Mouse (Mus musculus) embryo, embryonic 11.5 days (tissue): Measurements from ENCODE around the gene Lrba.

Experiments
- DNase-seq: peaks from one replicate; pipeline ENCODE4 v3.0.0-alpha.2; 2012; ENCODE audit warnings: low read depth, low spot score

Gene Lrba

GRCm38 (mm10) chr3:86756548-86756947, 532.1 kb downstream of the Lrba start:
- DNase-seq: no peak

GRCm38 (mm10) chr3:86758727-86759126, 534.2 kb downstream of the Lrba start:
- no peak for DNase-seq

GRCm38 (mm10) chr3:86759383-86759782, 534.9 kb downstream of the Lrba start:
- no peak for DNase-seq

- DNase-seq: no peak
Measured at GRCm38 (mm10) chr3:86759834-86760233, 535.4 kb downstream of the Lrba start.

DNA sequence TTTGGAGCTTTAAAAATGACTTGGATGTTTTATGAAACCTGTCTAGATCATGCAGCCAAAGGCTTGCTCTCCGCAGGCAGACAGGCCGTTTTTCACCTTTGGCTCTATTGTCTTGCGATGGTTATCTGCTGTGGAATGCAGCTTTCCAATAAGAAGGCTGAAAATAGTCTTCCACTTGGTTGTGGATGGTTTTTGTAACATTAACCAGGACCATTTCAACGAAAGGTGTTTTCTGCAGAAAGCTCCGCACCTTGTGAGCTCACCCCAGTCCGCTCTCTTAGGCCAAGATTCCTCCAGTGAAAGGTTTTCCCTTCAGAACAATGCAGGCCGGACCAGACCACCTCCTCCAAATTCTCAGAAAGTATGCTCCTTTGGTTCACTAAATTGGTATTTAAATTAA, 536.0 kb downstream of the Lrba start:
- no peak for DNase-seq

- DNase-seq: peak; percentile 75
Measured at GRCm38 (mm10) chr3:86761095-86762035, 536.9 kb downstream of the Lrba start.

DNA sequence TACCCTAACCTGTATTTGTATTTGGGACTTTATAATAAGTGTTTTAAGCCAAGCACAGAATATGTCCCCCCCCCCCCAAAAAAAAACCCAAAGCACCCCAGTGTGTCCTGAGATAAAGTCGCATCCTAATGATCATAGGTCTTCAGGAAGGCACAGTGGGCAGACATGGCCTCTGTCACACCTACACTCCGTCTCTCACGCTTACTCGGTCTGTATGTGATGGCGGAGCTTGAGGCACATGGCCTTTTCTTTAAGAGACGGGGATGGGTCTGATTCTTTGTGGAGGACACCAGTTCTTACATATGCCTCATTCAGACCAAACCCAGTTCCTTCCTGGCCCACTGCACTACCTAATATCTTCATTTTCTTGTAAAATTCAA, 537.5 kb downstream of the Lrba start:
- DNase-seq: no peak

GRCm38 (mm10) chr3:86762456-86762855, 538.0 kb downstream of the Lrba start:
- DNase-seq: no peak

DNA sequence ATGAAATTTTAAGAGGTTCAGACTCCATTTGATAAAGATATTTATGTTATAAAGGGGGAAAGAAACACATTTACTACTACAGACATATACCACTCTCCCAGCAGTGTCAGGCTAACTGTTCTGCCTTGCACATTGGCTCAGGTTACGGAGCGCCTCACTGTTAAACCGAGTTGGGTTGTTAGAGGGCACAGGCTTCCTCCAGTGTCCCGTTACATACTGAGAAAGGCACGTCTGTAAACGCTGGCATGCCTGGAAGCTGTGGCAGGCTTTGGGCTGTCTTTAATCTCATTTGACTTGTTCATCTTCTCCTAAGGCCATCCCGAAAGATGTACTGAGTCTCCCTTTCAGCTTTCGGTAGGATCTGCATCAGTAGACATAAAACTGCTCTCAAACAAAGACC, 544.1 kb downstream of the Lrba start:
- peak; percentile 34 for DNase-seq

GRCm38 (mm10) chr3:86768969-86769368, 544.5 kb downstream of the Lrba start:
- no peak for DNase-seq

- DNase-seq: no peak
Measured at GRCm38 (mm10) chr3:86774566-86775443, 550.3 kb downstream of the Lrba start.

DNA sequence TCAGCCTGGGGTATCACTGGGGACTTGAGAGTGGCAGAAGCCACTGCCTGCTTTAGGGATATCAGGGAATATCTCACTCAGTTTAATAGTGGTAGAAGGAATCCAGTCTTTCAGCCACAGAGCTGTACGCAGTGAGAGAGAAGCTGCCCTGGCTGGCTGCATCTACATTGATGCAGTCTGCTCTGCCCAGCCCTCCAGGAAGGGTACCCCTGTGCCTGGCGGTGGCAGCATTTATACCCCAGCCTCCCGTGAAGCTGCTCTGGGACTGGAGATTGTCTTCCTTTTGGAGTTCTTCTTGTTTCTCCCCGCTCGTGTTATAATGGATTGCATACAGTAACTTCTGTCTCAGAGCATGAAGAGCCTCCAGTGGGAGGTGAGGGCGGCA, 551.0 kb downstream of the Lrba start:
- no peak for DNase-seq

DNA sequence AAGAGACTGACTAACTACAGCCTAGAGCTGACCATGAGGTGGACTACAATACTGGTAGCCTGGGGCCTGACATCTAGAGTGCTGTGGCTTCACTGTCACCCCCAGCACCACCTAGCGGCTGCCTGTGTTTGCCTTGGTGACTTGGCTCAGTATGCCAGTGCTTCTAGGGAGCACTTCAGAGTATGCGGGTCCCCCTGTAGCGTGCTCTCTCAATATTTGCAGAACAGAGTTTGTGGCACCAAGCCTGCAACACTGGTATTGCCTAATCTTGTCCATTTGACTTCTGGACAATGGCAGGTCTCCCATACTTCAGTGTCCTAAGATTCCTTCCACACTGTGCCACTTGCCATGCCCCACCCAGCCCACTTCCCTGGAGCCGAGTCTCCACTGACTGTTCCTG, 555.2 kb downstream of the Lrba start:
- DNase-seq: no peak

DNA sequence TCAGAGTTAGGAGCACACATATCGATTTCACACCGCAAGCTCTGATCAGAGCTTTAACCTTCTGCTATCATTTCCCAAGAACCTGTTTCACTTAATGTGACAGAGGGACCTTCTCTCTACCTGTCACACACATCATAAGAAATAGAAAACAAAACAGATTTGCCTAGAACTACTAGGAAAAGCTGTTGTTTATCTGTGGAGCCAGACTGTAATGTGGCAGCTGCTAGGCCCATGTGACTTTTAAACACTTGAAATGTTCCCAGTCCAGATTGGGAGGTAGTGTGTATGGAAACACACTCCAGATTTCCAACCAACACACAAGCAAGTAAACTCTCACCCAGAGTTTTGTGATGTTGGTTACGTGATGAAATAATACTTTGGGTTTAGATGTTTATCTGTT, 559.6 kb downstream of the Lrba start:
- no peak for DNase-seq

GRCm38 (mm10) chr3:86784930-86785329, 560.5 kb downstream of the Lrba start:
- DNase-seq: no peak

GRCm38 (mm10) chr3:86786280-86786679, 561.8 kb downstream of the Lrba start:
- DNase-seq: no peak

DNA sequence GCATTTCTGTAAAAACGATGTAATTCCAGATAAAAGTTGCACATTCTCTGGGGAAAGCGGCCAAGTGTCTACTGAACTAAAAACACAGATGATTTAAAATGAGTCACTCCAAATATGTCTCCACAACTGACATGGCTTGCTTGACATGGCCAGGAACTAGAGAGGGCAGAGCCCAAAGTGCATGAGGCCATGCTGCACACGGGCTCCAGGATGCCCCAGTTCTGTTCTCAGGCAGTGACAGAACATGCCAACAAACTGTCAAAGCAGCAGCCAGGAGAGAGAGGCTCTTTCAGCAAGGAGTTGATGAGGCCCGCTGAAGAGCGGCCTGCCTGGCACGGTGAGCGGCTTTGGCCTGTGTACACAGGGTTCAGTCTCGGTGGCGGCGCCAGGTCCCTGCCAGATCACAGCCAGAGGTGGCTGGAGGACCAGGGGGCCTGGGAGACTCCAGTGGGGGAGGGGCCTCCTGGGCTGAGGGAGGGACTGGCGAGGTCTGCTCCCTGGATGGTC, 562.4 kb downstream of the Lrba start:
- DNase-seq: no peak

DNA sequence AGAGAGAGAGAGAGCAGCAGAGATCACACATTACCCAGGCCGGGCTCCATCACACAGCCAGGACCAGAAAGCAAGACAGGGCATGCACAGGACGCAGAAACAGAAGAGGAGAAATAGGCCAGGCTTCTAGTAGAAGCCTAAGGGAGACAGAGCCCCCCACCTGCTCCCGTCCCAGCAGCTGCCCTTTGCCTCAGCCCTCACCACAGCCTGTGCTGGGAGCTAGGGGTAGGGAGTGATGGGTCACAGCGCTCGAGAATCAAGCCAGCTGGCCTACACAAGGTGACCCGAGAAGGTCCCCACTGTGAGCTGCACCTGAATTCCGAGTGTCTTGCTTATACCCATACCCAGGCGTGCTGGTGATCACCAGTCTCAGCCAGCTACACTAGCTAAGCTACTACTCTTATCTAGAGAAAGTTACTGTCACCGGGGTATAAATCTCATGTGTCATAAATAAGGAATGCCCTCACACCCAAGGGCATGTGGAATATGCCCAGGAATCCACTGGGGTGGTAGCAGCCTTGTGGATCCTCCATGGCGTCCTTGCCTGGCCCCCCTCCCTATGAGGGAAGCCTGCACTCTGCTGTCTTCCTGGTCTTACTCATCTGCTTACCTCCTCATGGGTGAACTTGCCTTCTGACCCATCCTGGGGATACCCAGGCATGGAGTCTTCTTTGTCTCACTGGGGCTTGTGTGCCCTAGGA, 563.1 kb downstream of the Lrba start:
- no peak for DNase-seq

GRCm38 (mm10) chr3:86788711-86789110, 564.2 kb downstream of the Lrba start:
- DNase-seq: peak; percentile 69

- no peak for DNase-seq
Measured at GRCm38 (mm10) chr3:86789752-86790151, 565.3 kb downstream of the Lrba start.

DNA sequence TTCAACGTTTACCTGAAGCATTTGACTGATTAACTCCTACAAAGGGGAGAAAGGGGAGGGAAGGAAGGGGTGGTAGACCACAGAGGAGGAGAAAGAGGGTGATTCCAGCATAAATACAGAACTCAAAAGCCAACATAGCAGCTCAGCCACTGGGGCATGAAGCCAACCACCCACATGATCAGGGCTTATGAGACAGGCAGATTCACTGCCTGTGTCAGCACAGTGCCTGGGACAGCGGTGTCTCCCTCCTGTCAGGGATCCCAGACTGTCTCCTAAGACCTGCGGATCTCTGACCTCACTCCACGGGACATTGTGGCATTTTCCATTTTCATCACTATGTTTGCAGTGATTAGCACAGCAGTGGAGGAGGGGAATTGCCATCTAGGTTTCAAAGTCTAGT, 568.8 kb downstream of the Lrba start:
- DNase-seq: no peak

DNA sequence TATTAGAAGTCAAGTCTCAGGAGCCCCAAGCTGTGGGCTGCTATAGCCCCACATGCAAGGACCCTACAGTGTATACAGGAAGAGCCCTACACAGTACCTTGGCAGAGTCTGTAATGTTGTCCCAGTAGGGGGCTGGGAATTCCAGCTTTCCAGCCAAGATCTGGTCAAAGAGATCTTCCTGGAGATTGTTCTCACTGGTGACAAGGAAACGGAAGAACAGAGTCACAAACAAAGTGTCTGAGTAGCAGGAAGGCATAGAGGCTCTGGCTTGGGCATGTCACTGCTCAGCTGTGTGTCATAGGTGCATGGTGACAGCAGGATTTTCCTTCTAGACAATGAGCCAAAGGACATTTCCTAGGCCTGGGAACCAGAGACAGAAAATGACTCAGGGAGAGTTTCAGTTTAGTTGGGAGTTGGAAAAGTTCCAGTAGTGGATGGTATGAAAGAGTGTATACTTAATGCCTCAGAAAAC, 569.3 kb downstream of the Lrba start:
- DNase-seq: no peak
